Comparison of ENCODE assay signal across 15 mouse cellular contexts in the genomic region with DNA sequence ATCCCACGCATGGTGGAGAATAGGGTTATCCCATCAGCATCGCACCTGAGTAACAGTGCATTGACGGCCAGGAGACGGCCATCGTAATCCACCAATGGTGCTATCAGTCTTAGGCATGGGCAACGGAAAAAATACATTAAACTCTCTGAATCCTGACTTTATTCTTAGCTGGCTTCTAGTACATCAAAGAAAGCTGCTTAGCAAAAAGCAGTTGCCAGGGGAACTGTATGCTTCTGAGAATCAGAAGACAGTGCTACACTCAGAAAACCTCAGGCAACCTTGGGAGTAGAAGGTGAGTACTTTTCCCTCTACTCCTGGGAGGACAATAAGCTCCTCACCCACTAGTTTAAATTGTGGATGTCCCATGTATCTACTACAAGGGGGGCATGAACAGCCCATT.
"Had no signal": no experiment of that assay in that cellular context is flagged by ENCODE, and none has a peak within 500 bp of the region (broad histone marks: within the 10 kb centered on the region; RNA-seq: fewer than 3 reads in every experiment).

No protein-coding gene starts in this region.

- H3K4me1 ChIP-seq: liver, embryonic 13.5 days; midbrain, embryonic 15.5 days; neural tube, embryonic 13.5 days had no signal

- ATAC-seq: midbrain, embryonic 15.5 days had no signal

- DNase-seq: kidney, adult 2 months; kidney, postnatal 25 days; liver, embryonic 13.5 days; lung, adult 2 months; lung, postnatal 14 days; retina, postnatal 1 day; right cerebral cortex, postnatal 25 days; spleen, adult 18-20 months; thymus, adult 18-20 months; thymus, postnatal 36 days had no signal

- H3K27ac ChIP-seq: kidney, postnatal 0 days; liver, embryonic 13.5 days; midbrain, embryonic 15.5 days; neural tube, embryonic 13.5 days had no signal

- H3K27me3 ChIP-seq: liver, embryonic 13.5 days; midbrain, embryonic 15.5 days; neural tube, embryonic 13.5 days had no signal

- H3K4me3 ChIP-seq: liver, embryonic 13.5 days; midbrain, embryonic 15.5 days; myocyte; neural tube, embryonic 13.5 days had no signal

- H3K9me3 ChIP-seq: liver, embryonic 13.5 days; midbrain, embryonic 15.5 days; neural tube, embryonic 13.5 days had no signal

- H3K4me2 ChIP-seq: liver, embryonic 13.5 days; midbrain, embryonic 11.5 days; midbrain, embryonic 15.5 days; neural tube, embryonic 13.5 days had no signal

- H3K9ac ChIP-seq: liver, embryonic 13.5 days; midbrain, embryonic 15.5 days; neural tube, embryonic 13.5 days had no signal

- H3K36me3 ChIP-seq: liver, embryonic 13.5 days; midbrain, embryonic 15.5 days; neural tube, embryonic 13.5 days had no signal
